Mouse (Mus musculus) intestine, embryonic 15.5 days (tissue): ENCODE measurements around the gene Tas2r117. TPM values are rescaled to one million over a fixed set of nuclear protein-coding genes. Genes with fewer than 3 reads are reported as not detected.

Experiments used
- ATAC-seq: fragments of 200-750 bp; cut with Nextera tagmentation; 2 replicates; pipeline ENCODE4 v1.8.0; 2017; ENCODE audit warnings: moderate TSS enrichment, moderate library complexity
- H3K27ac ChIP-seq: fragments of 300-500 bp; sonication (generic); 2 replicates; pipeline ENCODE4 v1.5.1; 2015; ENCODE audit warnings: mild to moderate bottlenecking, inconsistent platforms
- H3K27me3 ChIP-seq: fragments of 300-500 bp; sonication (generic); replicated peaks from 2 replicates; pipeline ENCODE4 v1.6.1; 2015; ENCODE audit warnings: inconsistent platforms
- H3K36me3 ChIP-seq: fragments of 300-500 bp; sonication (generic); 2 replicates; pipeline ENCODE4 v1.6.1; 2015; ENCODE audit warnings: inconsistent platforms
- H3K4me1 ChIP-seq: fragments of 300-500 bp; sonication (generic); replicated peaks from 2 replicates; pipeline ENCODE4 v1.6.1; 2015; ENCODE audit warnings: inconsistent platforms
- H3K4me2 ChIP-seq: fragments of 300-500 bp; sonication (generic); replicated peaks from 2 replicates; pipeline ENCODE4 v1.6.1; 2015; ENCODE audit warnings: mild to moderate bottlenecking, inconsistent platforms
- H3K4me3 ChIP-seq: fragments of 300-500 bp; sonication (generic); replicated peaks from 2 replicates; pipeline ENCODE4 v1.5.1; 2015; ENCODE audit warnings: inconsistent platforms
- H3K9ac ChIP-seq: fragments of 300-500 bp; sonication (generic); 2 replicates; pipeline ENCODE4 v1.6.1; 2015; ENCODE audit warnings: inconsistent platforms
- H3K9me3 ChIP-seq: fragments of 300-500 bp; sonication (generic); 2 replicates; pipeline ENCODE4 v1.6.1; 2016; ENCODE audit warnings: inconsistent platforms
- WGBS: fragments of 180-500 bp; shearing (Covaris S2); methylation state at CpG from one replicate; pipeline ENCODE4 v1.1.7; 2015; 5-methylcytosine and 5-hydroxymethylcytosine counted together
- polyA plus RNA-seq: library from polyadenylated mRNA; unstranded; fragments of >200 nt; fragmentation: Nextera tagmentation; extraction: Ambion mirVana; gene quantifications from 2 replicates; pipeline ENCODE4 v1.2.1, GENCODE M21; 2015

Tas2r117 gene
- polyA plus RNA-seq = not detected in 2 replicates

DNA sequence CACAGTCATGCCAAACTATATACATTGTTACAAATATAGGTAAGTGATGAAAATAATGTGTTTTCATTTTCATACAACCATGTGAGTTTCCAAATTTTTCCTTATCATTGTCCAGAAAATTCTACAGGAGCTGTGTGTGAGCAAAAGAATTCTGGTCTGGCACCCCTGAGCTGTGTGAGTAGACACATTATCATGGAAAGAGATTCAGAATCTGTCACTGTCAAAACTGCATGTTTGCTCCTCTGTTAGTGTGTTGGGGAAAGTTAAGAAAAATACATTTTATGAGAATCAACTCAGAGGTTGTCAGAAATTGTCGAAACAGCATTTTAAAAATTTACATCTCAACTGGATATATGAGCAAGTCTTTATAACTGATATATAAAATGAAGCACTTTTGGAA lies at the start of gene Tas2r117:
TSS of gene Tas2r117 (plus strand) at position 301 of the 400 bp plus-strand sequence.
- H3K36me3 ChIP-seq = no peaks in the 10 kb centered on the region
- no peaks in the 10 kb centered on the region for H3K27me3 ChIP-seq
- no peaks in the 10 kb centered on the region for H3K9me3 ChIP-seq
- H3K4me3 ChIP-seq = no peak within 1 kb of the TSS
- no peak within 1 kb of the TSS for H3K4me2 ChIP-seq
- 79% methylated on average over 1 of the region's 1 CpGs for WGBS
- no peak within 1 kb of the TSS for H3K27ac ChIP-seq
- ATAC-seq = no peak
- H3K4me1 ChIP-seq = no peaks in the 10 kb centered on the region
- H3K9ac ChIP-seq = no peak within 1 kb of the TSS

DNA sequence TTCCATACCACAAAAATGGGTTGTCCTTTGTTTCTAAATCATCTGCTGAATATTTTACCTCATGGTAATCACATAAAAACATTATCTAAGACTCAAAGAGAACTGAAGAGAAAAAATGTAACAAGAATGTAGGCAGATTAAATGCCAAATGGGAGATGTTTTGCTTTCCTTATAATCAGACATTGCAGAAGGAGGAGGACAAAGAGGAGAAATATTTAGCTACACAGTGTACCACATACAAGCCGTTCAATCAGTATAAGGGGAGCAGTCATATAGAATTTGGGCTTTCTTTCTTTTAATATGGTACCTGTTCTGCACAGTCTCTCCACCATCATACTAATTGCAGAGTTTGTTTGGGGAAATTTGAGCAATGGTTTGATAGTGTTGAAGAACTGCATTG lies 48.2 kb upstream of the Tas2r117 start, which contains the start of gene Tas2r124:
TSS of gene Tas2r124 (plus strand) at position 301 of the 400 bp plus-strand sequence.
- H3K36me3 ChIP-seq = no peaks in the 10 kb centered on the region
- H3K27ac ChIP-seq = no peak within 1 kb of the TSS
- no peaks in the 10 kb centered on the region for H3K27me3 ChIP-seq
- H3K4me1 ChIP-seq = no peaks in the 10 kb centered on the region
- no peak within 1 kb of the TSS for H3K4me2 ChIP-seq
- H3K9ac ChIP-seq = no peak within 1 kb of the TSS
- H3K9me3 ChIP-seq = no peaks in the 10 kb centered on the region
- ATAC-seq = no peak
- H3K4me3 ChIP-seq = no peak within 1 kb of the TSS
- WGBS = 91% methylated on average over 1 of the region's 1 CpGs

- no peaks in the 10 kb centered on the region for H3K4me1 ChIP-seq
- no peaks in the 10 kb centered on the region for H3K27me3 ChIP-seq
- H3K4me3 ChIP-seq = no peak within 1 kb of the TSS
- no peak within 1 kb of the TSS for H3K9ac ChIP-seq
- H3K9me3 ChIP-seq = no peaks in the 10 kb centered on the region
- H3K36me3 ChIP-seq = no peaks in the 10 kb centered on the region
- no peak within 1 kb of the TSS for H3K27ac ChIP-seq
- no peak within 1 kb of the TSS for H3K4me2 ChIP-seq
- WGBS = 94% methylated on average over 2 of the region's 2 CpGs
- ATAC-seq = no peak
These were observed 40.8 kb upstream of the Tas2r117 start, which contains the start of gene Tas2r102 for GRCm38 (mm10) chr6:132761831-132762230. TSS of gene Tas2r102 (plus strand) at chr6:132762131.

DNA sequence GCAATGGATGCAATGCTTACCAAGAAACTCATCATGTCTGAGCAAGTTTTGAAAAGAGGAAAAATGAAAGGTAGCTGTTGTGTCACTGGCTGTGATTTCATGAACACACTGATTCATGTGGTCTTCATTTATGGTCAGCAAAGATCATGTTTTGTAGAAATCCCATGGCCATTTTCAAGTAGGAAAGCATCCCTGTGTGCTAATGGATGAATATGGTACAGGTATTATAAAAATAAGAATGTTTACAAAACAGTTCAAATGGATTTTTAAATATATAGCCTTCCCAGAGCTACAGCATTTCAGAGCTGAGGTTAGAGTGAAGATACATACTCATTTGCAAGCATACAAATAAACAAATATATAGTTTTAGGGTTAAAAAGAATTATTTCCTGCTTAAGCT lies 24.6 kb upstream of the Tas2r117 start, which contains the start of gene Tas2r136:
TSS of gene Tas2r136 (minus strand) at position 101 of the 400 bp plus-strand sequence.
- Histone ChIP-seq H3K4me3 (no peak within 1 kb of the TSS), H3K27me3 (no peaks in the 10 kb centered on the region), H3K9me3 (no peaks in the 10 kb centered on the region), H3K4me1 (no peaks in the 10 kb centered on the region), H3K27ac (no peak within 1 kb of the TSS), H3K9ac (no peak within 1 kb of the TSS), H3K36me3 (no peaks in the 10 kb centered on the region), H3K4me2 (no peak within 1 kb of the TSS)
- no peak for ATAC-seq

DNA sequence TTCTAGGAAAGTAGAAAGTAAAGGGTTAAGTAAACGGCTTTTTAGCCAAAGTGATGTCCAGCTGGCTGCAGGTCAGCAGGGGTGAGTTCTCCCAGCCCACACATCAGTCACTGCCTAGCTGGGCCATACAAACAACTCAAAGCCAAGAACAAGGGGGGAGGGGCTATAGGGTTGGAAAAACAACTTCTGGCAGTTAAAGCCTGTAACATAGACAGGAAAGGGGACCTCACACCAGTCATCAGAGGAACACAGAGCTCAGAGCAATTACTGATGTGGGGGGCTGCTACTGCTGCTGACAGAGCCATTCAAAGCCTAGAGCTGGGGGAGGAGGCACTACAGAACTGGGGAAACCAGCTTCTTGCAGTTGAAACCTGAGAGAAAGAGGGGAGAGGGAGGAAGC lies 7.2 kb upstream of the Tas2r117 start:
- no peaks in the 10 kb centered on the region for H3K36me3 ChIP-seq
- H3K4me1 ChIP-seq = no peaks in the 10 kb centered on the region
- no peak for ATAC-seq
- H3K4me2 ChIP-seq = no peak overlapping the region
- H3K9ac ChIP-seq = no peak overlapping the region
- H3K9me3 ChIP-seq = no peaks in the 10 kb centered on the region
- no peak overlapping the region for H3K4me3 ChIP-seq
- no peaks in the 10 kb centered on the region for H3K27me3 ChIP-seq
- no peak overlapping the region for H3K27ac ChIP-seq
- WGBS = 30% methylated on average over 1 of the region's 1 CpGs

DNA sequence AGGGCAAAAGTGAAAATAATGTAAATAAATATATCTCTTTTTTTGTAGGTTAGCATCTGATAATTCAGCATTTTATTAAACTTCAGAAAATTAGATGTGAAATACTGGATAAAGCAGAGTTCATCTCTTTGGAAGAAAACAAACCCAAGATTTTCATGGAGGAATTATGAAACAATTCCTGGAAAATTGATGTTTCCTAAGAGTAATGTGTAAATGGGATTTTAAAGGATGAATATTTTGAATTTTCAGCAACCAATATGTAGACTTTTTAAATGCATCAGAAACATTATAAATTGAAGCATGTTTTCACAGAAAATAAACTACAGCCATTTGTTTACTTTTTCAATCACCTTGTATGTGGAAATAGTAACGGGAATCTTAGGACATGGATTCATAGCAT lies 44.2 kb downstream of the Tas2r117 start, which contains the start of gene Tas2r123:
TSS of gene Tas2r123 (plus strand) at position 301 of the 400 bp plus-strand sequence.
- no peak within 1 kb of the TSS for H3K4me3 ChIP-seq
- no peaks in the 10 kb centered on the region for H3K9me3 ChIP-seq
- H3K27me3 ChIP-seq = no peaks in the 10 kb centered on the region
- 77% methylated on average over 1 of the region's 1 CpGs for WGBS
- H3K4me2 ChIP-seq = no peak within 1 kb of the TSS
- ATAC-seq = no peak
- no peak within 1 kb of the TSS for H3K9ac ChIP-seq
- no peaks in the 10 kb centered on the region for H3K36me3 ChIP-seq
- H3K4me1 ChIP-seq = no peaks in the 10 kb centered on the region
- H3K27ac ChIP-seq = no peak within 1 kb of the TSS

Other genes starting within 250 kb of the Tas2r117 start
- not detected in 2 replicates for gene Prh1, start 233.0 kb upstream of the Tas2r117 start, polyA plus RNA-seq
- not detected in 2 replicates for gene Prp2, start 206.9 kb upstream of the Tas2r117 start, polyA plus RNA-seq
- gene A630073D07Rik, start 151.3 kb upstream of the Tas2r117 start, polyA plus RNA-seq = not detected in 2 replicates
- gene Tas2r120, start 145.9 kb upstream of the Tas2r117 start, polyA plus RNA-seq = not detected in 2 replicates
- not detected in 2 replicates for gene Tas2r121, start 101.8 kb upstream of the Tas2r117 start, polyA plus RNA-seq
- not detected in 2 replicates for gene Tas2r122, start 90.9 kb upstream of the Tas2r117 start, polyA plus RNA-seq
- gene Tas2r115, start 64.8 kb upstream of the Tas2r117 start, polyA plus RNA-seq = not detected in 2 replicates
- gene Tas2r124, start 48.1 kb upstream of the Tas2r117 start, polyA plus RNA-seq = not detected in 2 replicates
- not detected in 2 replicates for gene Tas2r102, start 40.7 kb upstream of the Tas2r117 start, polyA plus RNA-seq
- gene Tas2r136, start 24.7 kb upstream of the Tas2r117 start, polyA plus RNA-seq = not detected in 2 replicates
- not detected in 2 replicates for gene Tas2r123, start 44.3 kb downstream of the Tas2r117 start, polyA plus RNA-seq
- gene Tas2r116, start 52.6 kb downstream of the Tas2r117 start, polyA plus RNA-seq = not detected in 2 replicates
- not detected in 2 replicates for gene Tas2r110, start 65.2 kb downstream of the Tas2r117 start, polyA plus RNA-seq
- not detected in 2 replicates for gene Tas2r113, start 90.2 kb downstream of the Tas2r117 start, polyA plus RNA-seq
- not detected in 2 replicates for gene Tas2r125, start 106.8 kb downstream of the Tas2r117 start, polyA plus RNA-seq
- gene Tas2r129, start 148.3 kb downstream of the Tas2r117 start, polyA plus RNA-seq = not detected in 2 replicates
- gene Tas2r131, start 155.1 kb downstream of the Tas2r117 start, polyA plus RNA-seq = not detected in 2 replicates
- gene Tas2r109, start 178.1 kb downstream of the Tas2r117 start, polyA plus RNA-seq = not detected in 2 replicates
- not detected in 2 replicates for gene Tas2r103, start 234.3 kb downstream of the Tas2r117 start, polyA plus RNA-seq